Mouse (Mus musculus) thymus, postnatal 14 days (tissue): ENCODE data around the gene Efcc1.

Experiments used
- DNase-seq: peaks from one replicate; pipeline ENCODE4 v3.0.0; 2021

Efcc1 gene

GRCm38 (mm10) chr6:87730591-87731462 lies at the start of gene Efcc1:
Gene Efcc1, plus strand, starts transcription at chr6:87730869.
- no peak for DNase-seq

DNA sequence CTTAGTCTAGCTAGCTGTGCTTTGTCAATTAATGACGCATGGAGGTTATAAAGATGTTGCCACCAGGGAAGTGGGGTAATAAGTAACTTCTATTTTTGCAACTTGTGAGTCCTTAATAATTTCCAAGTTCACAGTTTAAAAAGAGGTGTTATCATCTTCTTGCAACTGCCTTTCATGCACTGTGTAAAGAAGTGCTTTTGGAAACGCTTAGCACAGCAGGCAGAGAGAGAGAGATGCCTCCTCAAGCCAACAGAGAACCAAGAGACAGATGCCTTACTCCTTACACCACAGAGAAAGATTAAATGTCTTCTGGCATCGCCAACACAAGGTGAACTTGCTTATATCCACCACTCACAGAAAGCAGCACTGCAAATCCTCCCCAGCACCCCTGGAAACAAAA lies 34.7 kb upstream of the Efcc1 start:
- no peak for DNase-seq

DNA sequence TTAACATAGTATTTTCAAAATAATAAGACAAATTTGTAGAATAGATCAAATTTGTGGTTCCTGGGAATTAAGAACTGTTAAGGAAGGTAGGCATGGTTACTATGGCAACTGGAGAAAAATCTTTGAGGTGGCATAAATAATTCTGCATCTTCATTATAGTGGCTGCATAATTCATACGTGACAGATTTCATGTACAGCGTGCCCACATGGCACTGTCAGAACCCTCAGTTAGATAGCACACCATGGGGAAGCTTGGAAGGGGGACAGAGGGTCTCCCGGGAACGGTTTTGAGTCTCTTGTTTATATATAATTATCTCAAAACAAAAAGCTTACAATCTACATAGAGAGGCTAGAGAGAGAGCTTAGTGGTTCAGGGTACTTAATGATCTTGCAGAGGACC lies 34.1 kb upstream of the Efcc1 start:
- no peak for DNase-seq

- DNase-seq = peak; percentile 10
Measured at GRCm38 (mm10) chr6:87706246-87706645, 24.4 kb upstream of the Efcc1 start.

DNA sequence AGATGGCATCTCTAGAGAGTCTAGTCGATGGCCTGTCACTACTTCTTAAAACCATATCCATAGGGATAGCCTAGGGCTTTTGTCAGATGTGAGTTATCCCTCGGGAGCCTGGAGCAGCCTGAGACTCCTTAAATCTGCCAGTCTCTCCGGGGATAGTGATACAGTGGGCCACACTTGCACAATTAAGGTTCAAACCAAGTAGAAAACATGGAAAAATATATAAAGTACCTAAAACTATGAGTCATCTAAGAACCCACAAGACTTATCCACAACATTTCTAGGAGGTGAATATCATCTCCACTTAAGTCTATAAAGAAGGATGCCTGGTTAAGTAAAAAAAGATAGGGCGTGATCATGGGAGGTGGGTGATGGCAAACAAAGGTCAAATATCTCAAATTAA lies 18.4 kb upstream of the Efcc1 start:
- DNase-seq = no peak

DNA sequence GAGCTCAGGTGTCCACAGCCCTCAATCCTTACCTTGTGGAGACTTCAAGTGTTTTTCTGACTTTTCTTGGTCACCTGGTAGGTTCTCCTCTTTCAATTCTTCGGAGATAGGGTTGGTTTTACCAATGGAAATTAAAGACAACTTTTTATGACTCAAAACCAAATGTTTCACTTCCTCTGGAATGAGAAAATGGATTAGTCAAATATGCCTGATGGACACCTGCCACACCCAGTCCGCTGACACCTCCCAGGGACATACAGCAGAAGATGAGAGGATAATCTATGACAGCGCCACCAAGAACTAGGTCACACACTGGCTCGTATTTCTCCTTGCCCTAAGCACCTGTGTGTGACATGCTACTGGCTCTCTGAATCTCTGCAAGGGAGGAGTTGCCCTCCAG lies 16.6 kb upstream of the Efcc1 start:
- no peak for DNase-seq

DNA sequence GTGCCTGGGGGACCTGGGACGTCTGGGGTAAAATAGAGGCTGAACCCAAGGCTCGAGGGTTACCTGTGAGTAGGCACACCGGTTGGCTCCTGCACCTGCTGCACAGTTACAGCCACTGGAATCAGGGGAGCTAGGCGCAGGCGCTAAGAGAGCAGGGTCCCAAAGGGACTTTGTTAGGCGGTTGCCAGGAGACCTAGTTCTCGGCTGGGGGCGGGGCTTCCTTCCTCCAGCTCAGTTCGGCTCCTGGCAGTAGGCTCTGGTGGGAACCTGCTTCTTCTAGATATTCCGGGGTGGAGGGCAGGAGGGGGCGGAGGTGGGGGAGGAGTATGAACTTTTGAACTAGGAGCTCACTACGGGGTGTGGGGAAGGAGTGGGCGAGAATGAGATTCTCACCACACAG lies 8.0 kb upstream of the Efcc1 start:
- peak; percentile 62 for DNase-seq

DNA sequence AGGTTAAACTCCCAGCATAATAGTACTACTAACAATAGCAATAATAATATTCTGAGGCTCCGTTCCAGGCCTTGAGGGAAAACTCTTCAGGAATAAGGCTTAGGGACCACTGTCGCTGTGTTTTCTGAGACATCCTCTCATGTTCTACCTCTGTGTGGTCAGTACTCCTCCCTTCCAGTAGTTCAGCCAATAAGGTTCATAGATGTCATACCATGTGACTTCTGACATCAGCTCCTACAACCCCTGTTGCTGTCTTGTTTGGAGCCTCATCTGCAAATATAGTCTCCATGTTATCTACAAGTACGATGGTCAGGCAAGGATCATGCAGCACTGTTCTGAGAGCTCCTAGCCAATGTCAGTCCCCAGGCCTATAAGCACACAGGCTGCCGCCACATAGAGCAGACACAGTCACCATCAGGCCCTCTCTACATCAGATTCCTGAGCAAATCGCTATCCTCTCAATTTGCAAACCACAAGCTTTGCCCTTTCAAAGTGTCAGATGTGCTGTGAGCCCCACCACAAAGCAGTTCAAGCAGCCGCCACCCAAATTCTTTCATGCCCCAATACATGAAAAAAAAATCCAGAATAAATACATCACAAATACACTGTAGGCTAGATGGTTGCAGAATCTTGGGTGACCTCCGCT lies 5.3 kb upstream of the Efcc1 start:
- no peak for DNase-seq

DNA sequence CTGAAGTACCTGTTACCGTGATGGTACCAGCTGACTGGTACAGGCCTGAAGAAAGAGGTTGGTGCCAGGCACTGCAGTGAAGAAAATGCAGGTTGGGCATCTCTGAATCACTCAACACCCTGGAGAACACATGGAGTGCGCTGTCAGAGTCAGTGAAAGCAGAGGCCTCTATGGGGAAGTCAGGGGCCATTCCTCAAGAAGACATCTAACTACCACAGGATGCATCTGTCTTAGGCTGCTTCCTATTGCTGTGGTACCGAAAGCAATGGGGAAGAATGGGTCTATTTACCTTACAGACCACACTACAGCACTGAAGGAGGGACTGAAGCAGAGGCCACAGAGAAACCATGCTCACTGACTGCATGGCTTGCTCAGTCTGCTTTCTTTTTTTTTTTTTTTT lies 2.6 kb upstream of the Efcc1 start:
- DNase-seq = no peak

- no peak for DNase-seq
Measured at GRCm38 (mm10) chr6:87730141-87730540, 528 bp upstream of the Efcc1 start.

DNA sequence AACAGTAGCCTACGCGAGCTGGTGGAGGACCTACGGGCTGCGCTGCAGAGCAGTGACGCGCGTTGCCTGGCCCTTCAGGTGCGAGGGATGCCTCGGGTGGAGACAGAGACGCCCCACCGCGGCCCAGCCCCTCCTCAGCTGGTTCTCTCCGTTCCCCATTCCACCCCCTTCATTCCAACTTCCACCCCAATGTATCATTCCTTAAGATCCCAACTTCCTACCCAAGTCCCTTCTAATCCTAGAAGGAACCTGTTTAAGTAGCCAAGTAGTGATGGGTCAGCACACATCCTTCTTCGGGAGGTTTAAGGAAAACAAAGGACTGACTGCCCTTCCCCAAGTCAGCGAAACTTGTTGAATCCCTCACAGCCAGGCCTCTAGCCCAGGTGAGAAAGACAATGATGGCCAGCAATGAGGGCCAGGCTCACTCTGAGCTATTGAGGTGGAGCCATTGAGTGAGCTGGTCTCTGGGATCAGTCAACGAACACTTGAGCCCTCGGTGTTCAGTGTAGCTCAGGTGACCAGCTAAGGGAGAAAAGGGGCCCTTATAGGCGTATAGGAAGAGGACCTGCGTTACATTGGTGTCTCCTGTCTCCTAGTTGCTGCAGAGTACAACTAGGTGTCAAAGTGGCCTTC lies 910 bp downstream of the Efcc1 start:
- no peak for DNase-seq

DNA sequence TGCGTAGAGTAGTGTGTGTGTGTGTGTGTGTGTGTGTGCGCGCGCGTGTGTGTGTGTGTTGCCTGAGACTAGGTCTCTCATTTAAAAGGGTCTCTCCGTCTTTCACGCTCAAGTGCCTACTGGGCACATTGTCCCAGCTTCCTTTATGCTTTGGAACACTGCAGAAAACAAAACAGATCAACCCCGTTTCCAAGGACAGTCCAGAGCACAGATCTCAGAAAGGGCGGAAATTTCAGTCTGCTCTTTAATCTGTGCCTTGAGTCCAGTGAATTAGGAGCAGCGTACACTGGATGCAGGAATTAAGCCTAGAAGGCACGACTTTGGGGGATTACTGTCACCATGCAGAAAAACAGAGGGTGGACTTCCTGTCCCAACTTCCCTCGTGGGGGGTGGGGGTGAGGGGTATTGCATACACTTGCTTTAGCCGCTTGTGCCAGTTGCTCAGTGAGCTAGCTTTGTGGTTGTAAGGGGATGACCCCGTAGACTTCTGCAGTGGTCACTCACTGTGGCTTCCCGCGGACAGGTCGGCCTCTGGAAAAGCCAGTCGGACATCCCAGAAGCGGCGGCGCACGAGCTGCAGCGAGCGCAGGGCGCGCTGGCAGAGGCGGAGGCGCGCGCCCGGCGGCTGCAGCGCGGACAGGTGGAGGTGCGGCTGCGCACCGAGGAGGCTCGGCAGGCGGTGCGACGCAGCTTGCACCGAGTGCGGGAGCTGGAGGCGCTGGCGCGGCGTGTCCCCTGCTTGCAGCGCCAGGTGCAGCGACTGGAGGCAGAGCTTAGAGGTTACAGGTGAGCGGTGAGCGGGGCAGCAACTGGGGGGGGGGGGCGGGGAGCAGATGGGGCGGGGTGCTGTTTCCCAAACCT lies 1.7 kb downstream of the Efcc1 start:
- no peak for DNase-seq

- DNase-seq = no peak
Measured at GRCm38 (mm10) chr6:87733131-87733930, 2.7 kb downstream of the Efcc1 start.

GRCm38 (mm10) chr6:87734136-87734535 lies 3.5 kb downstream of the Efcc1 start:
- DNase-seq = no peak

DNA sequence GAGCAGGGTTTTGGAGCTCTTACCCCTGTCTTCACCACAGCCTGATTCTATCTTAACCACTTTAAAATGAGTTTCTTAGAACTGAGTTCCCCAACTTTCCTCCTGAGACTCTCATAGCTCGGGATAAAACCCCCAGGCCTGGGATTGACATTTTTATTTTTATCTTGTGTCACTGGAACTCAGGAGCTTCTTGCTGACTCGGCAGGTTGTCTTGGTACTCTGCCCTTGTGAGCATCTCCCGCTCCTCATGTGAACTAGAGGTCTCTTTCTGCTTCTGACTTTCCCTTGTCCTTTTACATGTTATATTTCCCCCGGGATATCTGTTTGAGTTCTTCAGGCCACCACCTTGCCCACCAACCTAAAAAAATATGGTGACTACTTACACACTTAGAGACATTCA lies 6.3 kb downstream of the Efcc1 start:
- DNase-seq = no peak

- DNase-seq = no peak
Measured at GRCm38 (mm10) chr6:87737921-87738626, 7.4 kb downstream of the Efcc1 start.

GRCm38 (mm10) chr6:87739898-87740297 lies 9.2 kb downstream of the Efcc1 start:
- no peak for DNase-seq

GRCm38 (mm10) chr6:87740496-87740895 lies 9.8 kb downstream of the Efcc1 start:
- DNase-seq = no peak

DNA sequence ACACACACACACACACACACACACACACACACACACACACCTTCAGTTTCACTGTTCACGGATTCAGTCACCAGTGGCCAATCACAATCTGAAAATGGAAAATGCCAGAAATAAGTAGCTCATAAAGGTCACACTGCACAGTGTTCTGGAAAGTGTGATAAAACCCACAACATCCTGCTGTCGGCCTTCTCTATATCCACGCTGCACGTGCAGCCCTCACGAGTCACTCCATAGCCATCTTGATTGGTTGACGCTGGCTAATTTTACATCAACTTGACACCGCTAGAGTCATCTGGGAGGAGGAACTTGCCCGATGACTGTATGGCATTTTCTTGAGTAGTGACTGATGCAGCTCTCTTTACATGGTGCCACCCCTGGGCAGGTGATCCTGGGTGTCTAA lies 11.3 kb downstream of the Efcc1 start:
- no peak for DNase-seq

- DNase-seq = peak; percentile 19
Measured at GRCm38 (mm10) chr6:87742804-87743203, 12.1 kb downstream of the Efcc1 start.

- no peak for DNase-seq
Measured at GRCm38 (mm10) chr6:87743281-87743680, 12.6 kb downstream of the Efcc1 start.
